Mouse (Mus musculus) liver, embryonic 12.5 days (tissue): ENCODE results near the gene Spock1. TPM values are rescaled to one million over a fixed set of nuclear protein-coding genes. Genes with fewer than 3 reads are reported as not detected.

Experiments
- ATAC-seq: fragments of 200-750 bp; cut with Nextera tagmentation; 2 replicates; pipeline ENCODE4 v1.8.0; 2017; ENCODE audit warnings: moderate number of reproducible peaks, mild to moderate bottlenecking, moderate library complexity
- H3K27ac ChIP-seq: fragments of 300-500 bp; sonication (generic); 2 replicates; pipeline ENCODE4 v1.5.1; 2016; ENCODE audit warnings: mild to moderate bottlenecking
- H3K27me3 ChIP-seq: fragments of 300-500 bp; sonication (generic); replicated peaks from 2 replicates; pipeline ENCODE4 v1.6.1; 2016; ENCODE audit warnings: mild to moderate bottlenecking, moderate library complexity
- H3K36me3 ChIP-seq: fragments of 300-500 bp; sonication (generic); 2 replicates; pipeline ENCODE4 v1.6.1; 2016; ENCODE audit warnings: mild to moderate bottlenecking, moderate library complexity
- H3K4me1 ChIP-seq: fragments of 300-500 bp; sonication (generic); 2 replicates; pipeline ENCODE4 v1.6.1; 2016
- H3K4me2 ChIP-seq: fragments of 300-500 bp; sonication (generic); 2 replicates; pipeline ENCODE4 v1.6.1; 2016; ENCODE audit warnings: mild to moderate bottlenecking, moderate library complexity
- H3K4me3 ChIP-seq: fragments of 300-500 bp; sonication (generic); 2 replicates; pipeline ENCODE4 v1.5.1; 2016; ENCODE audit warnings: mild to moderate bottlenecking, moderate library complexity
- H3K9ac ChIP-seq: fragments of 300-500 bp; sonication (generic); 2 replicates; pipeline ENCODE4 v1.6.1; 2016; ENCODE audit warnings: mild to moderate bottlenecking, moderate library complexity
- H3K9me3 ChIP-seq: fragments of 300-500 bp; sonication (generic); replicated peaks from 2 replicates; pipeline ENCODE4 v1.6.1; 2016; ENCODE audit warnings: mild to moderate bottlenecking, moderate library complexity
- WGBS: fragments of 180-500 bp; shearing (Covaris S2); methylation state at CpG from one replicate; pipeline ENCODE4 v1.1.7; 2016; ENCODE audit not compliant: insufficient replicate concordance; 5-methylcytosine and 5-hydroxymethylcytosine counted together
- polyA plus RNA-seq: library from polyadenylated mRNA; unstranded; fragments of >200 nt; fragmentation: Nextera tagmentation; extraction: Ambion mirVana; gene quantifications from 2 replicates; pipeline ENCODE4 v1.2.1, GENCODE M21; 2016

Gene Spock1
- polyA plus RNA-seq, 1 experiment from 2014 or later = 0.27 TPM

DNA sequence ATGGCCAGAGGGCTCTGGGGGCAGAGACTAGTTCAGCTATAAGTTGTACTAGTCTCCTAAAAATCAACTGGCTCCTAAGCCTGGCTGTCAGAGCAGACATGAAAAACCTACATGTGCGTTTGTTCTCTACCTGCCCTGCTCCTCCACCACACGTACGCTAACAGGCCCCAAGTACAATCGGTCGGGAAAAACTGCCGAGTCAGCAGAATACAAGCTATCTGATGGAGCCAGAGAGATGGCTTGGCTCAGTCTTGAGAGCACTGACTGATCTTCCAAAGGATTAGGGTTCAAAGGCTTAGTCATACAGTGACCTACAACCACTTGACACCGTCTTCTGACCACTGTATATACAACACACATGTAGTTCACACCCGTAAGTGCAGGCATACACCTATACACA is 339.7 kb downstream of the Spock1 start:
- Histone ChIP-seq H3K9me3 (no peaks in the 10 kb centered on the region), H3K4me2 (no peak overlapping the region), H3K27me3 (0 out of 2 replicates have a peak, but pooled peaks cover 4% of the 10 kb centered on the region), H3K36me3 (no peaks in the 10 kb centered on the region), H3K4me1 (0 out of 2 replicates have a peak, but pooled peaks cover 3% of the 10 kb centered on the region), H3K4me3 (no peak overlapping the region), H3K27ac (no peak overlapping the region), H3K9ac (no peak overlapping the region)
- 80% methylated on average over 8 of the region's 8 CpGs for WGBS
- no peak for ATAC-seq

DNA sequence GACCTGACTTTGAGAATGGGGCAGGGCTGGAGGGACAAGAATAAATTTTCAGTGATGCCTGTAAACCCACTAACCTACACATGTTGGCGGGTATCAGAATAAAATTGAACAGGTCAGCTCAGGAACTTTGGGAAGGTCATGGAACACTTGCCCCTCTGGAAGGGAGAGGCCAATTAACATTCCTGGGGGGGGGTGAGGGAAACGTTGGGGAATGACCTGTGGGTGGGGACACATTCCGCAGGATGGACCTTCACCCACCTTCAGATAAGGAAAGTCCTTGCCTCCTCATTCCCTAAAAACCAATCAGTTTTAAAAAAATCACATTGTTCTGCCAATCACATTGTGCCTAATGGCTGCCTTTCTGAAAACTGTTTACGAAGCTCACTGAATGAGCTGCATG is 352.9 kb downstream of the Spock1 start:
- Histone ChIP-seq H3K4me3 (no peak overlapping the region), H3K27me3 (0 out of 2 replicates have a peak, but pooled peaks cover 4% of the 10 kb centered on the region), H3K27ac (no peak overlapping the region), H3K4me1 (no peaks in the 10 kb centered on the region), H3K9me3 (no peaks in the 10 kb centered on the region), H3K9ac (no peak overlapping the region), H3K4me2 (no peak overlapping the region), H3K36me3 (no peaks in the 10 kb centered on the region)
- WGBS = 55% methylated on average over 4 of the region's 4 CpGs
- ATAC-seq = no peak

DNA sequence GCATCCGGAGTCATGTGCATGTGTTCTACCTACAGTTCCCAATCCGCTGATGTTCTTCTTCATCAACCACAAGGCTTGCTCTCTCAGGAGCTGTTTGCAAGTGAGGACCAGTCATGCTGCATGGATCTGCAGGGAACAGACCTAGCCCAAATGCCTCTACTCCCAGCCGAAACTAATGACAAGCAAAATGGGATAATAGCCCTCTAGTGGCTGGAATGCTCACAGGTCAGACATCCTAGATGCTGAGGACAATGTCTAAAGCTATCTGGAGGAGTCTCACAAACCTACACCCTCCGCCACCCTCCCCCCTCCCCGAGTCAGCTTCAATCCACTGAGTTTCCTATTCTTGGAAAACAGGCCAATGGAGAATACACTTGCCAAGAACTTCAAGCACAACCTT is 358.4 kb downstream of the Spock1 start:
- Histone ChIP-seq H3K27me3 (0 out of 2 replicates have a peak, but pooled peaks cover 13% of the 10 kb centered on the region), H3K4me3 (no peak overlapping the region), H3K9ac (no peak overlapping the region), H3K27ac (no peak overlapping the region), H3K4me1 (no peaks in the 10 kb centered on the region), H3K4me2 (no peak overlapping the region), H3K9me3 (no peaks in the 10 kb centered on the region), H3K36me3 (no peaks in the 10 kb centered on the region)
- ATAC-seq = no peak
- 32% methylated on average over 5 of the region's 5 CpGs for WGBS

DNA sequence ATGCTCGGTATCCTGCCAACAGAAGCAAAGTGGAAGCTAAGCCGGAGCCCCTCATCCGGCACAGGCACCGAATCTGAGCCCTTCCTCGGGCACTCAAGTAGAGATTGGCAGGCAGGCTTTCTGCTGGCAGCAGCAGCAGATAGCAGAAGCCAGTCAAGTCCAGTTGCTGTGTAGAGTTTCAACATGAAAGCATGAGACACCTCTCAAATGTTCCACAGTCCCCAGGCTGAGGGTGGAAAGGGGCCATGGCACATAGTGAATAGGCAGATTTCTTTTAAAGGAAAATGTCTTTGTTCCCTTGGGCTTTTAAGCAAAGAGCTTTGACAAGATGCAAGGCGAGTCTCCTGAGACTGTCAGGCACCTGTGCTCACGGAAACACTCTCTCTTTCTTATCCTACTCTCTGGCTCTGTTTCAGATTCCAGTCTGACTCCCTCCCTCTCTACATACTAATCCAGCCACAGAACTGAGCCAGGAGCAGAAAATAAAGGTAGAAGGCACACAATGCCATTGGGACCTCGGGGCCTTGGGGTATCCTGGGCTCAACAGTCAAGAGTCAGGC is 371.1 kb downstream of the Spock1 start:
- 56% methylated on average over 8 of the region's 8 CpGs for WGBS
- H3K4me2 ChIP-seq = no peak overlapping the region
- no peak for ATAC-seq

DNA sequence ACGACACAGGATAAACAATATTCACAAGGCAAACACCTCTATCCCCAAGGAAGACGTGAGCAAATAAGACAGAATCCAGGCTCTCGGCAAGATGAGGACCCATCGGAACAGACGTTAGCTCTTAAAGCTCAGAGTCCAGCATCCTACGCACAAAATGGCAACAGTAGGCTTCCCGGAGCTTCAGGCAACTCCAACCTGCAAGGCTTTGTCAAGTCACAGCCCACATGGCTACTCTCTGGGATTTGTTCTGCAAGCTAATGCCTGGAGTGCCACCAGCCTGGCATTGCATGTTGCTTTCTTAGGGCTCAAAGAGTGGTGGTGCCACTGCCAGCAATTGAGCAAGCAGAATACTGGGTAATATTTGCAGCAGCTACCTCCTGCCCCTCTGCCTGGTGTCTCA is 373.8 kb downstream of the Spock1 start:
- no peak for ATAC-seq
- Histone ChIP-seq H3K9ac (no peak overlapping the region), H3K9me3 (no peaks in the 10 kb centered on the region), H3K4me1 (no peaks in the 10 kb centered on the region), H3K4me2 (no peak overlapping the region), H3K4me3 (no peak overlapping the region), H3K27me3 (peaks cover 4% of the 10 kb centered on the region; the same call in 1 of the 2 replicates), H3K36me3 (no peaks in the 10 kb centered on the region), H3K27ac (no peak overlapping the region)
- WGBS = 68% methylated on average over 7 of the region's 7 CpGs

More for the DNA sequence above, 371.1 kb downstream of the Spock1 start:
- Histone ChIP-seq H3K4me3 (no peak overlapping the region), H3K9ac (no peak overlapping the region), H3K9me3 (no peaks in the 10 kb centered on the region), H3K27me3 (peaks cover 10% of the 10 kb centered on the region; the same call in 1 of the 2 replicates), H3K36me3 (no peaks in the 10 kb centered on the region), H3K27ac (no peak overlapping the region), H3K4me1 (no peaks in the 10 kb centered on the region)

DNA sequence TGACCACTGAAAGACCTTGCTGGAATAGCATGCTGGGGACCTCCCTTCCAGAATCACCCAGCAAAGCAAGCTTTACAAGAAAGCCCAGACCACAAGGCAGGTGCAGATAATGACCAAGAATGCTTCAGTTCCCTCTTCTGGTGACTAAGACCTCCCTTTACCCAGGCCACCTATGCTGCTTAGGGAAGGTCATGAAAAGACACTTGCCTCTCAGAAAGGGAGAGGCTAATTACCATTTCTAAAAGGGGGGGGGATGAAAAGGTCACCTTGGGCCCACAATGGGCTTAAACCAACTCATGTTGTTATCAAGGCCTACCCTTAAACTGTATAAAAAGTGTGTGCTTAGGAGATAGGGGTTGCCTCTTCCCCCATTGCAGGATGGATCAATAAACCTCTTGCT is 382.2 kb downstream of the Spock1 start:
- Histone ChIP-seq H3K4me2 (no peak overlapping the region), H3K27ac (no peak overlapping the region), H3K27me3 (no peaks in the 10 kb centered on the region; the same call in 1 of the 2 replicates), H3K36me3 (no peaks in the 10 kb centered on the region), H3K9ac (no peak overlapping the region), H3K4me1 (peaks cover 14% of the 10 kb centered on the region), H3K9me3 (no peaks in the 10 kb centered on the region), H3K4me3 (no peak overlapping the region)
- no peak for ATAC-seq

DNA sequence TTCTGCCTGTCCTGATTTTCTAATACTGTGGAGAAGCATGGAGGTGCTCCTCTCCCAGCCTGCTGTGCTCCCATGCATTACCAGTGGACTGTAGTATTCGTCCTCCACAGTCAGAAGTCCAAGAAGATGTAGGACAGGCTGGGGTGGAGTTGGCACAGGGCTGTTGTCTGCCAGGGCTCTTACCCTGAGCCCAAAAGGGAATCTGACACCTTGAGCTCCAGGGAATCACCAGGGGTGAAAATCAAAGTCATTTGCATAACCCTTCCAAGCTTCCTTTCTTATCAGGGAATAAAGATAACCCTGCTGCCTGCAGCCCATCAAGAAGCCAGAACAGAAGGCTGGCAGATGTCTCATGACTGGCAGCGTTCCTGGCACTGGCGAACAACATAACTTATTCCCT is 383.6 kb downstream of the Spock1 start:
- Histone ChIP-seq H3K36me3 (no peaks in the 10 kb centered on the region), H3K9me3 (no peaks in the 10 kb centered on the region), H3K4me2 (no peak overlapping the region), H3K27me3 (no peaks in the 10 kb centered on the region; the same call in none of the 2 replicates), H3K4me3 (no peak overlapping the region), H3K9ac (no peak overlapping the region), H3K27ac (no peak overlapping the region), H3K4me1 (peaks cover 14% of the 10 kb centered on the region)
- WGBS = 24% methylated on average over 3 of the region's 3 CpGs
- no peak for ATAC-seq

DNA sequence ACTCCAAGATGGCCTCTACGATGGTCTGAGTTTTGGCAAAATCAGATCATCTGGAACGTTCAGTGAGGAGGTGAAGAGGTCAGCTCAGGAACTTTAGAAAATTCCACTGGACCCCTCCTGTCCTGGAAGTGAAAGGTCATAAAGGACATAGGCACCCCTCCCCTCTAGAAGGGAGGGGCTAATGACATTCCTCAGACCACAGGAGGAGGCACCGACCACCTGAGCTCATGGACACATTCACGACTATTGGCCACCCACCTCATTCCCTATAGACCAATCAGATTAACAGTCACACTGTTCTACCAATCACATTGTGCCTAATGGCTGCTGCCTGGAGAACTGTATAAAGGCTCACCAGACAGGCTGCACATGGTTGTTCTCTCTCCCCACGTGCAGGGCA is 384.8 kb downstream of the Spock1 start:
- Histone ChIP-seq H3K27ac (no peak overlapping the region), H3K4me2 (no peak overlapping the region), H3K9me3 (no peaks in the 10 kb centered on the region), H3K36me3 (no peaks in the 10 kb centered on the region), H3K4me3 (no peak overlapping the region), H3K27me3 (no peaks in the 10 kb centered on the region; the same call in none of the 2 replicates), H3K4me1 (peaks cover 14% of the 10 kb centered on the region), H3K9ac (no peak overlapping the region)
- 69% methylated on average over 5 of the region's 5 CpGs for WGBS
- ATAC-seq = no peak

DNA sequence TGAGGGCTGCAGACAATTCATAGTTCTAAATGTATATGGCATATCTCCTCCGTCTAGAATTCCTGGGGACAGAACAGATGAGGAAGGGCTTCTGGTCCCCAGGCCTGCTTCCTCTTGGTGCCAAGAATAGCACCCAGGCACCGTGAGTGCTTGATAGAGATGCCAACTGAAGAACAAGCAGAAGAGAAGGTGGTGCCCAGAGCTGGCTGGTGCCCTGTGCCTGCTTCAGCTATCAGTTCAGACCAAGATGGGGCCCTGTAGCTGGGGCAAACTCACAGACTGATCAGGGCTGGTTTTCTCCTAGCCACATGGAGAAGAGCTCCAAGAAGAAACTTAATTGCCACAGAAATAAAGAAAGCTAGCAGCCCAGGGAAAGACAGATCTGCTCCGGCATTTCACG is 385.8 kb downstream of the Spock1 start:
- Histone ChIP-seq H3K4me1 (peaks cover 14% of the 10 kb centered on the region), H3K27me3 (no peaks in the 10 kb centered on the region; the same call in none of the 2 replicates), H3K4me3 (no peak overlapping the region), H3K4me2 (no peak overlapping the region), H3K36me3 (no peaks in the 10 kb centered on the region), H3K9me3 (no peaks in the 10 kb centered on the region), H3K9ac (no peak overlapping the region), H3K27ac (0 out of 2 replicates have a peak overlapping the region, but pooled peaks have one; percentile 36)
- 47% methylated on average over 4 of the region's 4 CpGs for whole genome bisulfite sequencing
- ATAC-seq = peak; percentile 57; the same call in 1 of the 2 replicates

DNA sequence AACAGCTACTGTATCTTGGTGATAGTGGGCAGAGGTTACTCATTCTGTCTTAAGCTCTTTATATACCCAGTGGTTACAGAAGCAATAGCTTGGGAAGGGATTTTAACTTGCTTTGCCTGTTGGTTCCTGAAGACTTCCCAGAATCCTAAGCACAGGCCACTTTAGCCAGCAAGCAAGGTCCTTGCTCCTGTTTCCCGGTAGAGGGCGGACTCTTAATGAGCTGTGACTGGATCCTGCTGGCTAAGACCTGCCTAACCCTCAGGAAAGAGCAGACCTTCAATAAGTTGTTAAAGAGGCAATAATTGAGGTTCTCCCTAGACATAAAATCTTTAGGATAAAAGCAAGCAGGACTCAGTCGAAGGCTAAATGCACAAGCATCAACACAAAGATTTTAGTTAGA is 387.0 kb downstream of the Spock1 start:
- Histone ChIP-seq H3K4me2 (no peak overlapping the region), H3K4me3 (no peak overlapping the region), H3K9me3 (no peaks in the 10 kb centered on the region), H3K4me1 (peaks cover 14% of the 10 kb centered on the region), H3K9ac (no peak overlapping the region), H3K27me3 (no peaks in the 10 kb centered on the region; the same call in none of the 2 replicates), H3K36me3 (no peaks in the 10 kb centered on the region), H3K27ac (no peak overlapping the region)
- ATAC-seq = no peak
- WGBS = 9% methylated on average over 3 of the region's 3 CpGs

DNA sequence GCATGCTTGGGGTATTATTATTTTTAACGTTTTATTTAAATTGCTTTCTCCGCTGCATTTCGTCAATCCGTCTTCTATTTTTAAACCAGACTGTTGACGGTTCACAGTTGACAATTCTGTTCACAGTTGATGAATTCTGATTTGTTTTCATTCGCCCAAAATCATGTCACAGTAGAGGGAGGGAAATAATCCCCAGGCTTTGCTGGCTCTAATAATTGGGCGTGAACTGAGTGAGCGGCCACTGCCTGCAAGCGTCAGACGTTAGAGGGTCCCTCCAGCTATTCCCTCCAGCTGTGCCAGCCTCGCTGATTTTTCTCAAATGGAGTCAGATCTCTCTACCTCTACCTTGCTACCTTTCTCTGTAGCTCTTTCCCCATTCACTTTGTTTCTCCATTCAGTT is 388.3 kb downstream of the Spock1 start:
- H3K36me3 ChIP-seq = no peaks in the 10 kb centered on the region
- WGBS = 56% methylated on average over 11 of the region's 11 CpGs
- H3K27me3 ChIP-seq = no peaks in the 10 kb centered on the region; the same call in 1 of the 2 replicates
- H3K4me3 ChIP-seq = no peak overlapping the region
- no peak overlapping the region for H3K4me2 ChIP-seq
- H3K9me3 ChIP-seq = no peaks in the 10 kb centered on the region
- no peak overlapping the region for H3K27ac ChIP-seq
- peaks cover 14% of the 10 kb centered on the region for H3K4me1 ChIP-seq
- no peak overlapping the region for H3K9ac ChIP-seq
- no peak for ATAC-seq

DNA sequence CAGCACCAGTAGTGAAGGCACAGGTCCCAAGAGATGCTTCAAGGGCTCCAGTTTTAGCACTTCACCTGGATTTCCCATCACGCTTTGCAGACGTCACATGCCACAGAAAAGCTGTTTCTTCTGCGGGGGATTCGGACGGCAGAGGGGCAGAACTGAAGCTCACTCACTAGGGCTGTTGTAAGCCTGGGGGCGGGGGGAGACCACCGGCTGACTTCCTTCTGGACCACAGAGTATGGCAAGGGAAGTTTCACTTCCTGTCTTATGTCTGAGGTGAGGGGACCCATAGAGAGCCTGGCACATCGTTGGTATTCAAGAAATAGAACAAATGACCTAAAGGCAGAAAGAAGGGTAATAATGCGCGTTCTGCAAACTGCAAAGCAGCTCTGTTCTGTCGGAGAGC is 392.4 kb downstream of the Spock1 start:
- no peak overlapping the region for H3K27ac ChIP-seq
- no peaks in the 10 kb centered on the region for H3K4me1 ChIP-seq
- no peaks in the 10 kb centered on the region for H3K36me3 ChIP-seq
- no peak overlapping the region for H3K4me3 ChIP-seq
- 46% methylated on average over 11 of the region's 11 CpGs for WGBS
- H3K4me2 ChIP-seq = no peak overlapping the region
- H3K9ac ChIP-seq = no peak overlapping the region
- H3K27me3 ChIP-seq = no peaks in the 10 kb centered on the region; the same call in none of the 2 replicates
- H3K9me3 ChIP-seq = no peaks in the 10 kb centered on the region
- ATAC-seq = no peak

DNA sequence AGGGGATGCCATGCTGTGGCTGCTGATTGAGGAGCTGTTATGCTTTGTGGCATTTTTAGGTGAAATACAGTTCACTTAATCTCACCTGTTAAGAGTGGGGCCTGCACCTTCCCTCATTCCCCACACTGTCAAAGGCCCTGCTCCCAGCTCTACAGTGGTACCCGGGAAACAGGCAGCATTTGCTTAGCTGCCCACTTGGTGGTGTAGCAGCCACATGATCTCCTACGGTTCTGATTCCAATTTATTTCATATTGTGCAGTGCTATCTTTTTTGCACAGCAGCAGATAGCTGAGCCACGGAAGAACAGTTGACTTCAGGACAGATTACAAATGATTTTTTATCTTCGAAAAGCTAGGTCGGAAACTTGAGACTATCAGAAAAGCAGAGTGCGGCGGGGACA is 406.6 kb downstream of the Spock1 start:
- Histone ChIP-seq H3K27ac (no peak overlapping the region), H3K36me3 (no peaks in the 10 kb centered on the region), H3K9ac (no peak overlapping the region), H3K4me2 (no peak overlapping the region), H3K4me1 (no peaks in the 10 kb centered on the region), H3K27me3 (no peaks in the 10 kb centered on the region), H3K4me3 (no peak overlapping the region), H3K9me3 (no peaks in the 10 kb centered on the region)
- no peak for ATAC-seq
- 53% methylated on average over 7 of the region's 7 CpGs for WGBS
